Comparison of ENCODE assay signal across 10 mouse cellular contexts in genomic region chr9:45840331-45840730, GRCm38 (mm10). TPM values are rescaled to one million over a fixed set of nuclear protein-coding genes. Genes with fewer than 3 reads are reported as not detected.
A peak's percentile ranks its signal among the peaks of the same experiment; 100 is the strongest.
DNase-seq lines count a peak whose midpoint lies in the region; ATAC-seq and TF ChIP-seq lines count a peak whose summit lies in the region.
"Had no signal": no experiment of that assay in that cellular context is flagged by ENCODE, and none has a peak within 500 bp of the region (broad histone marks: within the 10 kb centered on the region; RNA-seq: fewer than 3 reads in every experiment).

No protein-coding gene starts in this region.

- no peak for DNase-seq in left cerebral cortex, adult 2 months (ENCODE audit: extremely low spot score in 1 of 2, low spot score in 2 of 2)
- DNase-seq in left cerebral cortex, postnatal 25 days (ENCODE audit: low spot score in 2 of 2): no peak
- no peak for DNase-seq in limb, embryonic 11.5 days (ENCODE audit: low spot score)
- DNase-seq in lung, adult 2 months: no peak
- DNase-seq in right cerebral cortex, adult 2 months (ENCODE audit: low spot score in 2 of 2): no peak
- no peak for DNase-seq in left cerebral cortex, adult 11 months (ENCODE audit: low spot score)
- DNase-seq: left cerebral cortex, postnatal 4 days had no signal

- no peak for TF ChIP-seq POLR2A in lung, adult 2 months (IDR thresholded peaks at IDR 0.05; ENCODE audit: borderline replicate concordance, extremely low read depth, low read depth, low read length)

- peak overlapping the region; percentile 47; the same call in 1 of the 2 replicates for H3K27ac ChIP-seq in left cerebral cortex, adult 2 months
- no peak overlapping the region for H3K27ac ChIP-seq in forebrain, embryonic 13.5 days
- H3K27ac ChIP-seq in limb, embryonic 11.5 days (replicated peaks; ENCODE audit: low read depth, low read length): no peak overlapping the region
- no peak overlapping the region for H3K27ac ChIP-seq in neural tube, embryonic 15.5 days (replicated peaks)

- peak overlapping the region; percentile 100 for H3K4me2 ChIP-seq in forebrain, embryonic 13.5 days
- H3K4me2 ChIP-seq in limb, embryonic 11.5 days (ENCODE audit: low read depth, severe bottlenecking): no peak overlapping the region
- H3K4me2 ChIP-seq in neural tube, embryonic 15.5 days: peak overlapping the region; percentile 96

- 81% methylated on average over 5 of the region's 5 CpGs for WGBS in forebrain, embryonic 13.5 days
- 80% methylated on average over 5 of the region's 5 CpGs for WGBS in limb, embryonic 11.5 days
- WGBS in neural tube, embryonic 15.5 days: 71% methylated on average over 5 of the region's 5 CpGs
- WGBS in lung, adult 2 months: 46% methylated on average over 5 of the region's 5 CpGs

- H3K9me3 ChIP-seq in forebrain, embryonic 13.5 days (replicated peaks): no peaks in the 10 kb centered on the region
- H3K9me3 ChIP-seq in limb, embryonic 11.5 days (ENCODE audit: control insufficient read depth, low read length): no peaks in the 10 kb centered on the region
- no peaks in the 10 kb centered on the region for H3K9me3 ChIP-seq in neural tube, embryonic 15.5 days (replicated peaks)

- H3K9ac ChIP-seq in forebrain, embryonic 13.5 days: peak overlapping the region; percentile 95; the same call in 1 of the 2 replicates
- H3K9ac ChIP-seq in limb, embryonic 11.5 days (ENCODE audit: low read length): no peak overlapping the region
- H3K9ac ChIP-seq in neural tube, embryonic 15.5 days (replicated peaks): peak overlapping the region; percentile 97; the same call in 1 of the 2 replicates

- peak overlapping the region; percentile 94 for H3K4me3 ChIP-seq in left cerebral cortex, adult 2 months
- peak overlapping the region; percentile 79 for H3K4me3 ChIP-seq in forebrain, embryonic 13.5 days
- H3K4me3 ChIP-seq in limb, embryonic 11.5 days (ENCODE audit: low read depth, low read length): no peak overlapping the region
- H3K4me3 ChIP-seq in neural tube, embryonic 15.5 days (replicated peaks): peak overlapping the region; percentile 93
- H3K4me3 ChIP-seq in lung, adult 2 months (replicated peaks; ENCODE audit: extremely low read depth, low read depth, low read length): no peak overlapping the region

- no peaks in the 10 kb centered on the region for H3K27me3 ChIP-seq in forebrain, embryonic 13.5 days
- no peaks in the 10 kb centered on the region for H3K27me3 ChIP-seq in limb, embryonic 11.5 days (ENCODE audit: control insufficient read depth, insufficient read depth, low read length)
- no peaks in the 10 kb centered on the region for H3K27me3 ChIP-seq in neural tube, embryonic 15.5 days (replicated peaks)
- H3K27me3 ChIP-seq: Patski had no signal

- ATAC-seq in forebrain, embryonic 13.5 days: no peak
- ATAC-seq in limb, embryonic 11.5 days (ENCODE audit: insufficient number of reproducible peaks, low FRiP score, low TSS enrichment, low read depth): 0 out of 2 replicates have a peak, but pooled peaks have one; percentile 11
- no peak for ATAC-seq in neural tube, embryonic 15.5 days (ENCODE audit: low FRiP score)
- ATAC-seq: Patski had no signal

- intact Hi-C loops in left cerebral cortex, adult 2 months (cut with DNase I): no loop called here
- intact Hi-C loops in left cerebral cortex, postnatal 25 days (cut with DNase I): no loop called here

- 0 out of 2 replicates have a peak, but pooled peaks cover 3% of the 10 kb centered on the region for H3K36me3 ChIP-seq in forebrain, embryonic 13.5 days (ENCODE audit: poor library complexity, severe bottlenecking)
- no peaks in the 10 kb centered on the region for H3K36me3 ChIP-seq in limb, embryonic 11.5 days (ENCODE audit: control insufficient read depth, insufficient read depth, low read length)
- H3K36me3 ChIP-seq in neural tube, embryonic 15.5 days: 0 out of 2 replicates have a peak, but pooled peaks cover 2% of the 10 kb centered on the region

- peaks cover 41% of the 10 kb centered on the region for H3K4me1 ChIP-seq in forebrain, embryonic 13.5 days
- peaks cover 7% of the 10 kb centered on the region for H3K4me1 ChIP-seq in limb, embryonic 11.5 days (ENCODE audit: control insufficient read depth, insufficient read depth, low read length)
- H3K4me1 ChIP-seq in neural tube, embryonic 15.5 days: peaks cover 45% of the 10 kb centered on the region
- H3K4me1 ChIP-seq in lung, adult 2 months (ENCODE audit: control insufficient read depth, insufficient read depth, low read length): peaks cover 14% of the 10 kb centered on the region

- TF ChIP-seq CTCF in left cerebral cortex, adult 2 months (IDR thresholded peaks at IDR 0.05): no peak
- no peak for TF ChIP-seq CTCF in lung, adult 2 months (IDR thresholded peaks at IDR 0.05; ENCODE audit: insufficient read depth, low read length)

RNA-seq across cellular contexts. Expression of gene Bace1, which starts 2.0 kb away (rescaled TPM):
- total RNA-seq in left cerebral cortex, adult 2 months (2021): 10 to 100 TPM; 77.3 to 79.5 TPM
- total RNA-seq in left cerebral cortex, postnatal 25 days (2021): 10 to 100 TPM; 94.6 to 96.2 TPM
- polyA plus RNA-seq in forebrain, embryonic 13.5 days (2015; fragmentation: Nextera tagmentation; extraction: Ambion mirVana): 33.5 and 35.6 TPM in 2 replicates
- 22.9 and 25.4 TPM in 2 replicates for polyA plus RNA-seq in limb, embryonic 11.5 days (2014; fragmentation: Nextera tagmentation; extraction: Ambion mirVana)
- 43.3 and 49.3 TPM in 2 replicates for polyA plus RNA-seq in neural tube, embryonic 15.5 days (2015; fragmentation: Nextera tagmentation; extraction: Ambion mirVana)
- 21.0 and 25.7 TPM in 2 replicates for polyA plus RNA-seq in lung, adult 2 months (2012; rRNA removed)

RNA-seq across cellular contexts. Expression of gene Cep164, which starts 11.8 kb away (rescaled TPM):
- 10 to 100 TPM; 13.7 to 16.5 TPM for total RNA-seq in left cerebral cortex, adult 2 months (2021)
- total RNA-seq in left cerebral cortex, postnatal 25 days (2021): 10 to 100 TPM; 10.5 to 10.9 TPM
- 16.1 and 19.1 TPM in 2 replicates for polyA plus RNA-seq in forebrain, embryonic 13.5 days (2015; fragmentation: Nextera tagmentation; extraction: Ambion mirVana)
- polyA plus RNA-seq in limb, embryonic 11.5 days (2014; fragmentation: Nextera tagmentation; extraction: Ambion mirVana): 21.7 and 23.6 TPM in 2 replicates
- 12.9 and 16.3 TPM in 2 replicates for polyA plus RNA-seq in neural tube, embryonic 15.5 days (2015; fragmentation: Nextera tagmentation; extraction: Ambion mirVana)
- polyA plus RNA-seq in lung, adult 2 months (2012; rRNA removed): 23.1 and 23.4 TPM in 2 replicates

Comparison
In these comparisons a context has a peak if more than half of its experiments do, and no peak if none do; other contexts are left out.
1. H3K4me3 ChIP-seq: peak in left cerebral cortex, adult 2 months (single experiment), forebrain, embryonic 13.5 days (single experiment) and neural tube, embryonic 15.5 days (single experiment); none in limb, embryonic 11.5 days (single experiment) and lung, adult 2 months (single experiment).